Mouse (Mus musculus): ENCODE results near the gene Tmem266.

Gene Tmem266

DNA sequence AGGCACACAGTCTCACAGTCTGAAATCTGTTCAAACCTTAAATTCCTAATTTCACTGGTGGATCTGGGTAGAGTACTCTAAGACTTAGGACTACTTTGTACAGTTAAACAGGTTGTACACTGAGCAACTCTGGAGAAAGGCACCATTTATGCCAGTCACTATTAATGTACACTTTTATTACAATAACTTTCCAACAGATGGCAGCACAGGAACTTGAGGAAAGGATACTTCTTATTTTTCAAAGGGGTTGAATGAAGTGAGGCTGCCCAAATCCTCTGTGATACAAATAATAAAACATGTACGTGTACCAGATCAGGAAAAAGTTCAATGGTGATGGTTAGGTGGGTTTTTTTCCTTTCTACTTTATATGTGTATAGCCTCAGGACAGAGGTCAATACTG lies 141.7 kb downstream of the Tmem266 start:
- DNase-seq: no peak

DNA sequence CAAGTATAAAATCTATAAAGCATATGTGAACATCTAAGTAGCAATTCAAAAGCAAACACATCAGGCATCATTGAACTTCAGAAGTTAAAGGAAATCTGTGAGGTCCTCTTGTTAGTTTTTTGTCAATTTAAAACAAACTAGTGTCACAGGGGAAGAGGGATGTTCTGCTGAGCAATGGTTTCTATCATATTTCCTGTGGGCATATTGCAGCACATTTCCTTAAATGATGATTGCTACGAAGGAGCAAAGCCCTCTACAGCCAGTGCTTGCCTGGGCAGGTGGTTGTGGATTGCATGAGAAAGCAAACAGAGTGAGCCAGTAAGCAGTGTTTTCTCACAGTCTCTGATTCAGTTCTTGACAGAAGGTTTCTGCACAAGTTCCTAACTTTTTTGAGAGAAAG lies 149.4 kb downstream of the Tmem266 start:
- DNase-seq: no peak

DNA sequence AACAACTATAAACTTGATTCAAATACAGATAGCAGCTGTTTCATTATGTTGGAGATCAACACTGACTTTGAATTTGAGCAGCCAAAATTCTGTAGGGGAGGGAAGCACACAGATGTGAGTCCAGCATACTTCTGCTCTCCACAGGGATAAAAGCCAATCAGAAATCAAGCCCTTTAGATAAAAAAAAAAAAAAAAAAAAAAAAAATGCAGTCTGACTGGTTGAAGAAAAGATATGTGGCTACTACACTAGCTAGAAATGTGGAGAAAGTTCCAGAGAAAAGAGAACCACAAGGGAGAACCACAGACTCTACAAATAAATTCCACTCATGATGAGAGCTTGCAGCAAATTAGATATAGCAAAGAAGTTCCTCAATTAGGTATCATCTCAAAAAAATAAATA lies 152.0 kb downstream of the Tmem266 start:
- no peak for DNase-seq

DNA sequence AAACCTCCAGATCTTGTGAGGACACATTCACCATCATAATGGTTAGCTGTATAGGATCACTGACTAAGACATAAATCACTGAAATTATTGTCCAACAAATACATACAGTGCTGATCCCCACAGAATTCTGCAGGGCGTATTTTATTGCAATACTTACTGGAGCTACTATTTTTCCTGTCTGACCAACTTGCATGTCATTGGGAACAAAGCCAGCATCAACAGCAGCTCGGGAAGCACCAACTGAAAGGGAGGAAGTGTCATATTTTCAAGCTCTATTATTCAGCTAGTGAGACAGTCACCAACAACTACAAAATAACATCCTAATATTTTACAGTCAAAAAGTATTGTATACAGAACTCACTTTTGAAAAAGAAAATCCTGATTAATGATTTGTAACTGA lies 155.4 kb downstream of the Tmem266 start:
- no peak for DNase-seq

All from thymus, adult 18-20 months (tissue).